Mouse (Mus musculus): Measurements from ENCODE around the gene Furin. TPM values are rescaled to one million over a fixed set of nuclear protein-coding genes. Genes with fewer than 3 reads are reported as not detected.

The Furin gene
- polyA plus RNA-seq, 1 experiment from 2014 or later: 10.0 TPM

GRCm38 (mm10) chr7:80447336-80447735 lies 42.1 kb upstream of the Furin start:
- Histone ChIP-seq H3K27ac (replicated peaks; ENCODE audit: low read depth, low read length) (no peak overlapping the region), H3K4me1 (ENCODE audit: control insufficient read depth, insufficient read depth, low read length) (peaks cover 25% of the 10 kb centered on the region), H3K4me3 (ENCODE audit: low read depth, low read length) (no peak overlapping the region), H3K27me3 (ENCODE audit: control insufficient read depth, insufficient read depth, low read length) (no peaks in the 10 kb centered on the region), H3K9me3 (ENCODE audit: control insufficient read depth, low read length) (no peaks in the 10 kb centered on the region), H3K4me2 (ENCODE audit: low read depth, severe bottlenecking) (no peak overlapping the region), H3K36me3 (ENCODE audit: control insufficient read depth, insufficient read depth, low read length) (no peaks in the 10 kb centered on the region), H3K9ac (ENCODE audit: low read length) (no peak overlapping the region)
- 96% methylated on average over 8 of the region's 8 CpGs for WGBS
- DNase-seq (ENCODE audit: low spot score): no peak
- no peak for ATAC-seq (ENCODE audit: insufficient number of reproducible peaks, low FRiP score, low TSS enrichment, low read depth)

DNA sequence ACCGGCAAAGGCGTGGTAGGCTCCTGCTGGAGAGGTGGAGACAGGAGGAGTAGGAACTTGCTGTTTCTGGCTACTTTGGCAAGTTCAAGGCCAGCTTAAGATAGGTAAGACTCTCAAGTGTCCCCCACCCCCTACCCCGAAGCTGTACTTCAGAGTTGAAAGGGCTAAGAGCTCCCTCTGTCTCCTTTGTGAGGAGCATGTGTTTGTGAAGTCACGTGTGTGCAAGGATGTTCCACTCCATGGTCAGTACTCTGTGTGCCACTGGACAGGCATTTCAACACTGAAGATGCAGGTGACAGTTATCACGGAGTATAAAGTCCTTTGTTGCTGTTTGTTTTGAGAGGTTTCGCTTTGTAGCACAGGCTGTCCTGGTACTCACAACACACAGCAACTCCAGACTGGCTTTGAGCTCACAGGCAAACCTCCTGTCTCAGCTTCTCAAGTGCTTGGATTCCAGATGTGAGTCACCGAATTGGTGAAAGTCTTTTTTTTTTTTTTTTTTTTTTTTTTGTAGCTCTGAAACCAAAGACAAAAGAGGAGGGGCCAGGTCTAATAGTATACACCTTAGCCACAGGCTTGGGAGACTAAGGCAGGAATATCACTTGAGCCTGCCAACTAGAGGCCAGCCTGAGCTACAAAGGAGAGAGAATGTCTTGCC lies 41.1 kb upstream of the Furin start:
- DNase-seq (ENCODE audit: low spot score) (no peak), ATAC-seq (ENCODE audit: insufficient number of reproducible peaks, low FRiP score, low TSS enrichment, low read depth) (no peak)
- Histone ChIP-seq H3K36me3 (ENCODE audit: control insufficient read depth, insufficient read depth, low read length) (no peaks in the 10 kb centered on the region), H3K4me2 (ENCODE audit: low read depth, severe bottlenecking) (no peak overlapping the region), H3K4me1 (ENCODE audit: control insufficient read depth, insufficient read depth, low read length) (peaks cover 35% of the 10 kb centered on the region), H3K27ac (replicated peaks; ENCODE audit: low read depth, low read length) (peak overlapping the region; percentile 6), H3K9ac (ENCODE audit: low read length) (no peak overlapping the region), H3K27me3 (ENCODE audit: control insufficient read depth, insufficient read depth, low read length) (no peaks in the 10 kb centered on the region), H3K4me3 (ENCODE audit: low read depth, low read length) (no peak overlapping the region), H3K9me3 (ENCODE audit: control insufficient read depth, low read length) (no peaks in the 10 kb centered on the region)
- 54% methylated on average over 7 of the region's 7 CpGs for WGBS

DNA sequence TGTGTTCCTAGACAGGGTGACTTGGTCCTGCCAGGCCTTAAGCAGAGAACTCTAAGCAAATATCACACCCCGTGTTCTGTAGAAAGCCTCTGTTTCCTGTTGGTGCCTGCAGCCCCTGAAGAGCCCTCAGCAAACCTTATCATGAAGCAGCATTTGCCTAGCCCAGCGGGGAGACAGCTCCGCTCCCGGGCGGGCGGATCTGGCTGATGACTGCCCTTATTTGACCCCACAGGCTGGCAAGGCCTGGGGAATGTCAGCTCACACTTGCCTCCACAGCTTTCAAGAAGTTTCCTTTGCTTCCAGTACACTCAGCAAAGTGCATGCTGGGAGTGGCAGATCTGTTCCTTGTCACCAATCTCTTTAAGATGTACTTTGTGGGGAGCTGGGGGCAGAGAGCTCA lies 40.3 kb upstream of the Furin start:
- no peaks in the 10 kb centered on the region for H3K36me3 ChIP-seq (ENCODE audit: control insufficient read depth, insufficient read depth, low read length)
- H3K9me3 ChIP-seq (ENCODE audit: control insufficient read depth, low read length): no peaks in the 10 kb centered on the region
- ATAC-seq (ENCODE audit: insufficient number of reproducible peaks, low FRiP score, low TSS enrichment, low read depth): peak; percentile 33; the same call in 1 of the 2 replicates
- no peak overlapping the region for H3K4me3 ChIP-seq (ENCODE audit: low read depth, low read length)
- H3K4me2 ChIP-seq (ENCODE audit: low read depth, severe bottlenecking): no peak overlapping the region
- H3K27me3 ChIP-seq (ENCODE audit: control insufficient read depth, insufficient read depth, low read length): no peaks in the 10 kb centered on the region
- H3K4me1 ChIP-seq (ENCODE audit: control insufficient read depth, insufficient read depth, low read length): peaks cover 38% of the 10 kb centered on the region
- peak; percentile 86 for DNase-seq (ENCODE audit: low spot score)
- peak overlapping the region; percentile 38 for H3K27ac ChIP-seq (replicated peaks; ENCODE audit: low read depth, low read length)
- no peak overlapping the region; the same call in 1 of the 2 replicates for H3K9ac ChIP-seq (ENCODE audit: low read length)
- 12% methylated on average over 6 of the region's 6 CpGs for WGBS

DNA sequence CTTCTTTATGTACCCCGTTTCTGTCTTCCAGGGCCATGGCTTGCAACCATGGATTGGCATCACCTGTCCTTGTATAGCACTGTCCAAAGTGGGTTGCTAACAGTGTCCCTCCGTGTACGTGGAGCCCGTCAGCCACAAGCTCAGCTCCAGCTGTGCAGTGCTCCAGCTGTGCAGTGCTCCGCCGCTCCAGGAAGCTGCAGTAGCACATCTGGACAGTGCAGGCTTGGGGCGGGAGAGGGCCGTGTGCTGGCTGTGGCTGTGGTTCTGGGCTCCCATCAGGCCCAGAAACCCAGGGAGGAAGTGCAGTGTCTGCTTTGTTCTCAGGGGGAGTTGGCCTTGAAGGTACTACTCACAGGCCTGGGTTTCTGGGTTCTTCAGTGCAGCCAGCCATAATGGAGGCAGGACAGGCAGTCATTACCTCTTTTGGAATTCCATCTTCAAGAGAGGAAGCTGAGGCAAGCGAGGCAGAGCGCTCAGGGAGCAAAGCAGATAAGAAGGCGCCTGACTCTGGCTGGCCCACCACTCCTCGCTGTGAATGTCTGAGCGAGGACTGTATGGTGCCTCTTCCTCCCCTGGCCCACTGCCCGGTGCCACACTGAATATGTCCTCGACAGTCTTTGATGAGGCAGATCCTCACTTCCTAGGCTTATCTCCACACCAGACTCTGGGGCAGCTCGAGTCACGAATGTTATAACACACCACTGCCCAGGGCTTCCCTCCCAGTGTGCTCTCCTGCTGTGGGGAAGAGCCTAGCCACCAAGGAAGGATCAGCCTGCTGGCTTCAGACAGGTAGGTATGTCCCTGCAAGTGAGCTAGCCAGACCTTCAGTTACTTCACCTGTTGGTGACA lies 39.4 kb upstream of the Furin start:
- H3K27ac ChIP-seq (replicated peaks; ENCODE audit: low read depth, low read length): peak overlapping the region; percentile 38
- 52% methylated on average over 17 of the region's 17 CpGs for WGBS
- no peaks in the 10 kb centered on the region for H3K27me3 ChIP-seq (ENCODE audit: control insufficient read depth, insufficient read depth, low read length)
- H3K4me3 ChIP-seq (ENCODE audit: low read depth, low read length): no peak overlapping the region
- H3K9me3 ChIP-seq (ENCODE audit: control insufficient read depth, low read length): no peaks in the 10 kb centered on the region
- H3K4me1 ChIP-seq (ENCODE audit: control insufficient read depth, insufficient read depth, low read length): peaks cover 38% of the 10 kb centered on the region
- no peak overlapping the region for H3K4me2 ChIP-seq (ENCODE audit: low read depth, severe bottlenecking)
- ATAC-seq (ENCODE audit: insufficient number of reproducible peaks, low FRiP score, low TSS enrichment, low read depth) (peak; percentile 24; the same call in 1 of the 2 replicates), DNase-seq (ENCODE audit: low spot score) (peak; percentile 43)
- no peak overlapping the region for H3K9ac ChIP-seq (ENCODE audit: low read length)
- no peaks in the 10 kb centered on the region for H3K36me3 ChIP-seq (ENCODE audit: control insufficient read depth, insufficient read depth, low read length)

GRCm38 (mm10) chr7:80443124-80443523 lies 37.9 kb upstream of the Furin start:
- ATAC-seq (ENCODE audit: insufficient number of reproducible peaks, low FRiP score, low TSS enrichment, low read depth) (no peak), DNase-seq (ENCODE audit: low spot score) (no peak)
- no peaks in the 10 kb centered on the region for H3K9me3 ChIP-seq (ENCODE audit: control insufficient read depth, low read length)
- H3K4me1 ChIP-seq (ENCODE audit: control insufficient read depth, insufficient read depth, low read length): peaks cover 45% of the 10 kb centered on the region
- peak overlapping the region; percentile 73; the same call in 1 of the 2 replicates for H3K27ac ChIP-seq (replicated peaks; ENCODE audit: low read depth, low read length)
- no peaks in the 10 kb centered on the region for H3K27me3 ChIP-seq (ENCODE audit: control insufficient read depth, insufficient read depth, low read length)
- H3K4me2 ChIP-seq (ENCODE audit: low read depth, severe bottlenecking): no peak overlapping the region
- H3K9ac ChIP-seq (ENCODE audit: low read length): no peak overlapping the region
- 74% methylated on average over 3 of the region's 3 CpGs for WGBS
- no peaks in the 10 kb centered on the region for H3K36me3 ChIP-seq (ENCODE audit: control insufficient read depth, insufficient read depth, low read length)
- H3K4me3 ChIP-seq (ENCODE audit: low read depth, low read length): no peak overlapping the region

- no peak overlapping the region for H3K4me2 ChIP-seq (ENCODE audit: low read depth, severe bottlenecking)
- H3K4me1 ChIP-seq (ENCODE audit: control insufficient read depth, insufficient read depth, low read length): peaks cover 45% of the 10 kb centered on the region
- peak; percentile 11; the same call in 1 of the 2 replicates for ATAC-seq (ENCODE audit: insufficient number of reproducible peaks, low FRiP score, low TSS enrichment, low read depth)
- H3K9me3 ChIP-seq (ENCODE audit: control insufficient read depth, low read length): no peaks in the 10 kb centered on the region
- H3K4me3 ChIP-seq (ENCODE audit: low read depth, low read length): no peak overlapping the region
- peak overlapping the region; percentile 73 for H3K27ac ChIP-seq (replicated peaks; ENCODE audit: low read depth, low read length)
- DNase-seq (ENCODE audit: low spot score): peak; percentile 64
- H3K27me3 ChIP-seq (ENCODE audit: control insufficient read depth, insufficient read depth, low read length): no peaks in the 10 kb centered on the region
- H3K9ac ChIP-seq (ENCODE audit: low read length): peak overlapping the region; percentile 34; the same call in 1 of the 2 replicates
- 38% methylated on average over 11 of the region's 11 CpGs for WGBS
- H3K36me3 ChIP-seq (ENCODE audit: control insufficient read depth, insufficient read depth, low read length): no peaks in the 10 kb centered on the region
Measured at GRCm38 (mm10) chr7:80441986-80442904, 37.0 kb upstream of the Furin start.

DNA sequence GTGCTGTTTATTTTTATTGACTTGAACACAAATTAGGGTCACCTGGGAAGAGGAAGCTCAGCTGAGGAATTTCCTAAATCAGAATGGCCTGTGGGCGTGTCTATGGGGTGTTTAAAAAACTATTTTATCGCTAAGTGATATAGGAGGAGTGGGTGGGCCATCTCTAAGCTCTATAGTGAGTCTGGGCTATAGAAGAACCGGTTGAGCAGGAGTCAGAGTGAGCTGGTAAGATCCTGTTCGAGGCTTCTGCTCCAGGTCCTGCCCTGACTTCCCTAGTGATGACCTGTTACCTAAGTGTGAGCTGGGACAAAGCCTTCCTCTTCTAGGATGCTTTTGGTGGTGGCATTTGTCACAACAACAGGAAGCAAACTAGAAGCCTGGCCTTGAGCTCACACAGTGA lies 35.4 kb upstream of the Furin start:
- DNase-seq (ENCODE audit: low spot score) (no peak), ATAC-seq (ENCODE audit: insufficient number of reproducible peaks, low FRiP score, low TSS enrichment, low read depth) (no peak)
- no peak overlapping the region for H3K9ac ChIP-seq (ENCODE audit: low read length)
- no peaks in the 10 kb centered on the region for H3K27me3 ChIP-seq (ENCODE audit: control insufficient read depth, insufficient read depth, low read length)
- no peak overlapping the region for H3K4me2 ChIP-seq (ENCODE audit: low read depth, severe bottlenecking)
- no peak overlapping the region for H3K4me3 ChIP-seq (ENCODE audit: low read depth, low read length)
- H3K9me3 ChIP-seq (ENCODE audit: control insufficient read depth, low read length): no peaks in the 10 kb centered on the region
- H3K36me3 ChIP-seq (ENCODE audit: control insufficient read depth, insufficient read depth, low read length): no peaks in the 10 kb centered on the region
- 54% methylated on average over 4 of the region's 4 CpGs for WGBS
- peaks cover 42% of the 10 kb centered on the region for H3K4me1 ChIP-seq (ENCODE audit: control insufficient read depth, insufficient read depth, low read length)
- no peak overlapping the region for H3K27ac ChIP-seq (replicated peaks; ENCODE audit: low read depth, low read length)

Measured in limb, embryonic 11.5 days (tissue).